Mouse (Mus musculus) hindbrain, embryonic 13.5 days (tissue): Measurements from ENCODE around the gene Disp3. TPM values are rescaled to one million over a fixed set of nuclear protein-coding genes. Genes with fewer than 3 reads are reported as not detected.

Experiments
- ATAC-seq: fragments of 200-750 bp; cut with Nextera tagmentation; 2 replicates; pipeline ENCODE4 v1.8.0; 2017; ENCODE audit warnings: moderate TSS enrichment; ENCODE audit not compliant: low FRiP score
- H3K27ac ChIP-seq: fragments of 300-500 bp; sonication (generic); 2 replicates; pipeline ENCODE4 v1.5.1; 2015; ENCODE audit warnings: inconsistent platforms, mild to moderate bottlenecking, moderate library complexity
- H3K27me3 ChIP-seq: fragments of 300-500 bp; sonication (generic); 2 replicates; pipeline ENCODE4 v1.6.1; 2015; ENCODE audit warnings: mild to moderate bottlenecking, inconsistent platforms
- H3K36me3 ChIP-seq: fragments of 300-500 bp; sonication (generic); 2 replicates; pipeline ENCODE4 v1.6.1; 2015; ENCODE audit warnings: mild to moderate bottlenecking, inconsistent platforms
- H3K4me1 ChIP-seq: fragments of 300-500 bp; sonication (generic); replicated peaks from 2 replicates; pipeline ENCODE4 v1.6.1; 2015; ENCODE audit warnings: inconsistent platforms
- H3K4me2 ChIP-seq: fragments of 300-500 bp; sonication (generic); 2 replicates; pipeline ENCODE4 v1.6.1; 2015; ENCODE audit warnings: inconsistent platforms, mild to moderate bottlenecking, moderate library complexity
- H3K4me3 ChIP-seq: fragments of 300-500 bp; sonication (generic); 2 replicates; pipeline ENCODE4 v1.5.1; 2015; ENCODE audit warnings: mild to moderate bottlenecking, inconsistent platforms
- H3K9ac ChIP-seq: fragments of 300-500 bp; sonication (generic); 2 replicates; pipeline ENCODE4 v1.6.1; 2015; ENCODE audit warnings: mild to moderate bottlenecking, inconsistent platforms
- H3K9me3 ChIP-seq: fragments of 300-500 bp; sonication (generic); 2 replicates; pipeline ENCODE4 v1.6.1; 2016; ENCODE audit warnings: inconsistent platforms
- WGBS: fragments of 180-500 bp; shearing (Covaris S2); methylation state at CpG from one replicate; pipeline ENCODE4 v1.1.7; 2015; 5-methylcytosine and 5-hydroxymethylcytosine counted together
- polyA plus RNA-seq: library from polyadenylated mRNA; unstranded; fragments of >200 nt; fragmentation: Nextera tagmentation; extraction: Ambion mirVana; gene quantifications from 2 replicates; pipeline ENCODE4 v1.2.1, GENCODE M21; 2015

The Disp3 gene
- polyA plus RNA-seq, 1 experiment from 2014 or later = 15.4 TPM

- no peak for ATAC-seq
- WGBS = 9% methylated on average over 22 of the region's 22 CpGs
- Histone ChIP-seq H3K9ac (peak overlapping the region; percentile 88), H3K9me3 (no peaks in the 10 kb centered on the region), H3K4me1 (peaks cover 78% of the 10 kb centered on the region), H3K27me3 (0 out of 2 replicates have a peak, but pooled peaks cover 6% of the 10 kb centered on the region), H3K4me3 (peak overlapping the region; percentile 82), H3K36me3 (peaks cover 5% of the 10 kb centered on the region), H3K4me2 (peak overlapping the region; percentile 83), H3K27ac (peak overlapping the region; percentile 90)
These were observed 1.3 kb downstream of the Disp3 start for GRCm38 (mm10) chr4:148286226-148287031.

GRCm38 (mm10) chr4:148284219-148284618, 3.5 kb downstream of the Disp3 start:
- Histone ChIP-seq H3K4me1 (peaks cover 65% of the 10 kb centered on the region), H3K4me2 (peak overlapping the region; percentile 83), H3K36me3 (peaks cover 10% of the 10 kb centered on the region), H3K9me3 (no peaks in the 10 kb centered on the region), H3K27me3 (0 out of 2 replicates have a peak, but pooled peaks cover 5% of the 10 kb centered on the region), H3K4me3 (peak overlapping the region; percentile 82), H3K9ac (peak overlapping the region; percentile 88), H3K27ac (peak overlapping the region; percentile 79)
- no peak for ATAC-seq
- 24% methylated on average over 13 of the region's 13 CpGs for WGBS

GRCm38 (mm10) chr4:148276816-148277491, 10.8 kb downstream of the Disp3 start:
- Histone ChIP-seq H3K9me3 (no peaks in the 10 kb centered on the region), H3K36me3 (peaks cover 16% of the 10 kb centered on the region), H3K27ac (peak overlapping the region; percentile 85), H3K9ac (peak overlapping the region; percentile 51), H3K4me3 (no peak overlapping the region), H3K4me2 (no peak overlapping the region), H3K27me3 (peaks cover 20% of the 10 kb centered on the region), H3K4me1 (peaks cover 51% of the 10 kb centered on the region)
- WGBS = 9% methylated on average over 4 of the region's 4 CpGs
- ATAC-seq = peak; percentile 36

GRCm38 (mm10) chr4:148274671-148275070, 13.1 kb downstream of the Disp3 start:
- Histone ChIP-seq H3K9me3 (no peaks in the 10 kb centered on the region), H3K4me3 (no peak overlapping the region), H3K4me1 (peaks cover 56% of the 10 kb centered on the region)

GRCm38 (mm10) chr4:148273229-148273628, 14.5 kb downstream of the Disp3 start:
- Histone ChIP-seq H3K36me3 (peaks cover 38% of the 10 kb centered on the region), H3K27me3 (peaks cover 40% of the 10 kb centered on the region), H3K27ac (peak overlapping the region; percentile 55; the same call in 1 of the 2 replicates), H3K9ac (no peak overlapping the region), H3K4me3 (no peak overlapping the region), H3K4me1 (peaks cover 45% of the 10 kb centered on the region), H3K4me2 (no peak overlapping the region), H3K9me3 (no peaks in the 10 kb centered on the region)
- no peak for ATAC-seq
- WGBS = 8% methylated on average over 2 of the region's 2 CpGs

More at GRCm38 (mm10) chr4:148274671-148275070, 13.1 kb downstream of the Disp3 start:
- H3K36me3 ChIP-seq = peaks cover 30% of the 10 kb centered on the region
- WGBS = 58% methylated on average over 3 of the region's 3 CpGs
- H3K4me2 ChIP-seq = no peak overlapping the region
- H3K27ac ChIP-seq = no peak overlapping the region
- H3K9ac ChIP-seq = no peak overlapping the region
- ATAC-seq = no peak
- peaks cover 40% of the 10 kb centered on the region for H3K27me3 ChIP-seq

GRCm38 (mm10) chr4:148271656-148272055, 16.1 kb downstream of the Disp3 start:
- no peaks in the 10 kb centered on the region for H3K9me3 ChIP-seq
- WGBS = 14% methylated on average over 39 of the region's 39 CpGs
- 0 out of 2 replicates have a peak overlapping the region, but pooled peaks have one; percentile 5 for H3K4me3 ChIP-seq
- peaks cover 31% of the 10 kb centered on the region for H3K4me1 ChIP-seq
- H3K27me3 ChIP-seq = peaks cover 40% of the 10 kb centered on the region
- H3K36me3 ChIP-seq = peaks cover 53% of the 10 kb centered on the region
- peak overlapping the region; percentile 35 for H3K4me2 ChIP-seq
- no peak overlapping the region for H3K27ac ChIP-seq
- 0 out of 2 replicates have a peak, but pooled peaks have one; percentile 6 for ATAC-seq
- H3K9ac ChIP-seq = no peak overlapping the region

- Histone ChIP-seq H3K27ac (no peak overlapping the region), H3K4me2 (no peak overlapping the region), H3K36me3 (peaks cover 80% of the 10 kb centered on the region), H3K9ac (no peak overlapping the region), H3K4me1 (peaks cover 6% of the 10 kb centered on the region), H3K4me3 (no peak overlapping the region), H3K9me3 (no peaks in the 10 kb centered on the region), H3K27me3 (peaks cover 21% of the 10 kb centered on the region)
- WGBS = 91% methylated on average over 6 of the region's 6 CpGs
- no peak for ATAC-seq
These were observed 20.7 kb downstream of the Disp3 start for GRCm38 (mm10) chr4:148266973-148267507.

GRCm38 (mm10) chr4:148259941-148260340, 27.8 kb downstream of the Disp3 start:
- Histone ChIP-seq H3K9me3 (no peaks in the 10 kb centered on the region), H3K4me1 (no peaks in the 10 kb centered on the region), H3K27me3 (no peaks in the 10 kb centered on the region), H3K9ac (no peak overlapping the region), H3K4me3 (no peak overlapping the region), H3K27ac (no peak overlapping the region), H3K36me3 (peaks cover 81% of the 10 kb centered on the region), H3K4me2 (no peak overlapping the region)
- ATAC-seq = no peak
- 94% methylated on average over 4 of the region's 4 CpGs for WGBS

- Histone ChIP-seq H3K4me2 (no peak overlapping the region), H3K4me3 (no peak overlapping the region), H3K9ac (no peak overlapping the region), H3K36me3 (peaks cover 100% of the 10 kb centered on the region), H3K4me1 (no peaks in the 10 kb centered on the region), H3K9me3 (no peaks in the 10 kb centered on the region), H3K27ac (no peak overlapping the region), H3K27me3 (no peaks in the 10 kb centered on the region)
- 47% methylated on average over 10 of the region's 10 CpGs for WGBS
- no peak for ATAC-seq
These were observed 38.4 kb downstream of the Disp3 start for GRCm38 (mm10) chr4:148249341-148249740.

- H3K4me3 ChIP-seq = no peak overlapping the region
- 62% methylated on average over 9 of the region's 9 CpGs for WGBS
- no peaks in the 10 kb centered on the region for H3K9me3 ChIP-seq
- peak overlapping the region; percentile 30; the same call in 1 of the 2 replicates for H3K27ac ChIP-seq
- no peak for ATAC-seq
- peaks cover 40% of the 10 kb centered on the region for H3K4me1 ChIP-seq
- H3K36me3 ChIP-seq = peaks cover 59% of the 10 kb centered on the region
- H3K9ac ChIP-seq = no peak overlapping the region
- H3K4me2 ChIP-seq = no peak overlapping the region
- no peaks in the 10 kb centered on the region for H3K27me3 ChIP-seq
These were observed 47.4 kb downstream of the Disp3 start for GRCm38 (mm10) chr4:148240387-148240786.

GRCm38 (mm10) chr4:148239474-148240130, 48.2 kb downstream of the Disp3 start:
- Histone ChIP-seq H3K27ac (peak overlapping the region; percentile 30; the same call in 1 of the 2 replicates), H3K9me3 (no peaks in the 10 kb centered on the region), H3K4me2 (no peak overlapping the region), H3K36me3 (peaks cover 52% of the 10 kb centered on the region), H3K27me3 (no peaks in the 10 kb centered on the region), H3K9ac (no peak overlapping the region), H3K4me1 (peaks cover 40% of the 10 kb centered on the region), H3K4me3 (no peak overlapping the region)
- WGBS = 76% methylated on average over 10 of the region's 10 CpGs
- ATAC-seq = no peak
